Mouse (Mus musculus) midbrain, embryonic 16.5 days (tissue): ENCODE results near the gene Dpp6. TPM values are rescaled to one million over a fixed set of nuclear protein-coding genes. Genes with fewer than 3 reads are reported as not detected.

Source experiments
- ATAC-seq: fragments of 200-750 bp; cut with Nextera tagmentation; 2 replicates; pipeline ENCODE4 v1.8.0; 2017; ENCODE audit warnings: moderate TSS enrichment
- H3K27ac ChIP-seq: fragments of 300-500 bp; sonication (generic); 2 replicates; pipeline ENCODE4 v1.5.1; 2014; ENCODE audit warnings: mild to moderate bottlenecking, low read length, mixed read lengths
- H3K27me3 ChIP-seq: fragments of 300-500 bp; sonication (generic); 2 replicates; pipeline ENCODE4 v1.6.1; 2014; ENCODE audit warnings: low read depth, low read length, mixed read lengths; ENCODE audit not compliant: control insufficient read depth, insufficient read depth
- H3K36me3 ChIP-seq: fragments of 300-500 bp; sonication (generic); 2 replicates; pipeline ENCODE4 v1.6.1; 2014; ENCODE audit warnings: mild to moderate bottlenecking, low read length, moderate library complexity, mixed read lengths; ENCODE audit not compliant: control insufficient read depth, insufficient read depth
- H3K4me1 ChIP-seq: fragments of 300-500 bp; sonication (generic); 2 replicates; pipeline ENCODE4 v1.6.1; 2014; ENCODE audit warnings: mild to moderate bottlenecking, low read length, mixed read lengths; ENCODE audit not compliant: control insufficient read depth, insufficient read depth
- H3K4me2 ChIP-seq: fragments of 300-500 bp; sonication (generic); 2 replicates; pipeline ENCODE4 v1.6.1; 2014; ENCODE audit warnings: mild to moderate bottlenecking, low read length, mixed read lengths
- H3K4me3 ChIP-seq: fragments of 300-500 bp; sonication (generic); 2 replicates; pipeline ENCODE4 v1.5.1; 2014; ENCODE audit warnings: low read depth, mild to moderate bottlenecking, low read length, moderate library complexity, mixed read lengths
- H3K9ac ChIP-seq: fragments of 300-500 bp; sonication (generic); 2 replicates; pipeline ENCODE4 v1.6.1; 2014; ENCODE audit warnings: low read depth, low read length, mixed read lengths
- H3K9me3 ChIP-seq: fragments of 300-500 bp; sonication (generic); replicated peaks from 2 replicates; pipeline ENCODE4 v1.6.1; 2014; ENCODE audit warnings: mild to moderate bottlenecking, low read length, mixed read lengths; ENCODE audit not compliant: control insufficient read depth, poor library complexity, severe bottlenecking
- WGBS: fragments of 180-500 bp; shearing (Covaris S2); extraction: QIAGEN DNeasy Blood & Tissue Kit; methylation state at CpG from one replicate; pipeline ENCODE4 v1.1.7; 2014; 5-methylcytosine and 5-hydroxymethylcytosine counted together
- polyA plus RNA-seq: library from polyadenylated mRNA; unstranded; fragments of >200 nt; fragmentation: Nextera tagmentation; extraction: Ambion mirVana; gene quantifications from 2 replicates; pipeline ENCODE4 v1.2.1, GENCODE M21; 2015

Gene Dpp6
- polyA plus RNA-seq, 1 experiment from 2014 or later = 102 TPM

DNA sequence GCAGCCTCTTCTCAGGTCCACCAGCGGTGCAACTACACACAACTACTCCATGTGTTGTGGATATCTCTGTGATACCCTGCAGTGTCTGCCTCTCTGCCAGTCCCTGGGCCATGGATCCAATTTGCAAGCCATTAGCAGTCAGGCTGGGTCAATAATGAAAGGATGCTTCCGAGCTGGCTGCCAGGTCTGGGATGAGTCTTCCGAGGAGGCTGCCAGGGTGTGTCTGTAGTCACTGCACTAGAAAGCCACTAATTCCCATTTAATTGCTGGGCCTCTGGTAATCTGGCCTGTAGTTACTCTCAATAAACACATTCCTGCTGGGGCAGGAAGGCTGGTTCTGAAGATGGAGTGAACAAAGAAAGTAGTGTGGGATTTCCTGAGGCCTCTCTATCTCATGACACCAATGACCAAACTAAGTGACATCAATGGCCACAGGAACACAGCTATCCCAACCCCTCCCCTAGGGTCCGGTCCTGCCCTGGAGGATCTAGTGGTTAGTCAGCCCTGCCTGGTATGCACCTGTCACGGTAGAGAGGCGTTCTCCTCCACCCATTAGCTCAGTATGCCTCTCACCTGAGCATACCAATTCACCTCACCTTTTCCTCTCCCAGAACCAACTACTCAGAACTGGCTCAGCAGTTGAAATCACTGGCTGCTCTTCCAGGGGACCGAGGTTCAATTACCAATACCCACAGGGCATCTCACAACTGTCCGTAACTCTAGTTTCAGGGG lies 894.6 kb downstream of the Dpp6 start:
- 50% methylated on average over 8 of the region's 8 CpGs for WGBS
- Histone ChIP-seq H3K9ac (no peak overlapping the region), H3K27ac (no peak overlapping the region), H3K4me3 (no peak overlapping the region), H3K36me3 (peaks cover 5% of the 10 kb centered on the region), H3K27me3 (no peaks in the 10 kb centered on the region), H3K4me2 (no peak overlapping the region), H3K4me1 (no peaks in the 10 kb centered on the region; the same call in 1 of the 2 replicates), H3K9me3 (no peaks in the 10 kb centered on the region)
- ATAC-seq = 0 out of 2 replicates have a peak, but pooled peaks have one; percentile 37

DNA sequence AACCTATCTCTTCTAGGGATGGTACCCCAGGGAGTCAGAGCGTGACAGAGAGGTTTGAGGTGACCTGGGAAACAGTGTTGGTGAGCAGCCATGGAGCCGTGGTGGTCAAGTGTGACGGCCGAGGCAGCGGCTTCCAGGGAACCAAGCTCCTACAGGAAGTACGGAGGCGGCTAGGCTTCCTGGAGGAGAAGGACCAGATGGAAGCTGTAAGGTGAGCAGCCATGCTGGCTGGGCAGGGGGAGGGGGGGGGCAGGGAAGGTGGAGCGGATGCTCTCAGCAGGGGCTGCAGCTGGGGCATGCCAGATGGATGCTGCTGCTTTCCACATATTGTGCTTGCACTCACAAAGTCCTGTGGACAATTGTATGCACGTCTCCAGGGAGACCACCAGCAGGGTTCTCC lies 897.4 kb downstream of the Dpp6 start:
- Histone ChIP-seq H3K27ac (no peak overlapping the region), H3K9me3 (no peaks in the 10 kb centered on the region), H3K4me2 (no peak overlapping the region), H3K27me3 (no peaks in the 10 kb centered on the region), H3K36me3 (peaks cover 9% of the 10 kb centered on the region), H3K9ac (no peak overlapping the region), H3K4me3 (no peak overlapping the region), H3K4me1 (no peaks in the 10 kb centered on the region; the same call in 1 of the 2 replicates)
- no peak for ATAC-seq
- WGBS = 64% methylated on average over 9 of the region's 9 CpGs

DNA sequence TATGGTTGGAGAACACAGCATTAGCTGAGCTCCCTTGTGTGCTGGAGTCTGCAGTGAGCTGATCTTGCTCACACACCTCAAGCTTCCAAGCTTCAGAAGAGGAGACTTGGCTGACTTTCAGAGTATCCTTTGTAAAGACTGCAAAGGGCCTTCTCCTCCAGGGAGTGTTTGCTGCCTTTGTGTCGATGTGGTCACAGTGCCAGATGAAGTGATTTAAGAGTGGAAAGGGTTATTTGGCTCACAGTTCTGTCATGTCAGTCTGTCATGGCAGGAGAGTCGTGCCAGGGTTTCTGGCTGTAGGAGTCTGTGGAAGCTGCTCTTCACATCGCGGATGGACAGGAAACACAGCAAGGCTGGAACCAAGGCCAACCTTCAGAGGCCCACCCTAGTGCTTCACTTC lies 899.0 kb downstream of the Dpp6 start:
- H3K27ac ChIP-seq = no peak overlapping the region
- no peaks in the 10 kb centered on the region for H3K9me3 ChIP-seq
- H3K4me3 ChIP-seq = no peak overlapping the region
- H3K27me3 ChIP-seq = no peaks in the 10 kb centered on the region
- H3K4me2 ChIP-seq = no peak overlapping the region
- H3K9ac ChIP-seq = no peak overlapping the region
- peaks cover 9% of the 10 kb centered on the region for H3K36me3 ChIP-seq
- ATAC-seq = no peak
- WGBS = 88% methylated on average over 4 of the region's 4 CpGs
- no peaks in the 10 kb centered on the region; the same call in 1 of the 2 replicates for H3K4me1 ChIP-seq

DNA sequence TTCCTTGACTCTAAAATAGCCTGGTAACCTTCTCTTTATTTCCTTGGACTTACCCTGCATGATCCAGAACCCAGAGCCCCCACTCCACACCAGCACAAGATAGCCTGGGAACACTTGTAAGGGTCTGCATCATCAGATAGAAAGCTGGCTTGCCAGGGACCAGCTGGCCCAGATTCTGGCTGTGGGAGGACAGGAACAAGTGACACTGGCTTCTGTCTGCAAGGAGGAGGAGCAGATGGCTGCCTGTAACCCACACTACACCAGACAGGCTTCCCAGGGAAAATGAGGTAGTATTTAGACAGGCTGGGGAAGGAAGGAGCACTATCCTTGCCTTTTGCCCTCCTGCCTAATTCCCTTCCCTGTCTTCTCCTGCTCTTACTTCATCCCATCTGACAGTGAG lies 900.3 kb downstream of the Dpp6 start:
- H3K9ac ChIP-seq = no peak overlapping the region
- no peak for ATAC-seq

DNA sequence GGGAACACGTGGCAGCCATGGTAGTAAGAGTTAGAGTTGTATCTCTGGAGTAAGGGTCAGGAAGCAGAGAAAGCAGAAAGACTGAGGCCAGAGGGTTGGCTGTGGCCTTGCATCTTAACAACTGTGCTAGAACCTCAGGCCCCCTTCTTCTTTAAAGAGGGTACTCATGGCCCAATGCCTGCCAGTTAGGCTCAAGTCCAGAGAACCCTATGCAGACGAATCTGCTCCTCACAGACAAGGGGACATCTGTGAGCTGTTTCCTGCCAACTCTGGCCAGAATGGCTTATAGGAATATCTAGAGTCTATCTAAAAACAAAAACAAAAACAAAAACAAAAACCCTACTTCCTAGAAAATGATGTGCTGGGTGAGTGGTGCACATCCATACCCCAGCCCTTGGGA lies 902.3 kb downstream of the Dpp6 start:
- H3K4me3 ChIP-seq = no peak overlapping the region
- no peak overlapping the region for H3K4me2 ChIP-seq
- 74% methylated on average over 2 of the region's 2 CpGs for WGBS
- H3K9me3 ChIP-seq = no peaks in the 10 kb centered on the region
- H3K9ac ChIP-seq = no peak overlapping the region
- no peak for ATAC-seq
- no peaks in the 10 kb centered on the region for H3K27me3 ChIP-seq
- no peaks in the 10 kb centered on the region for H3K4me1 ChIP-seq
- H3K27ac ChIP-seq = no peak overlapping the region
- H3K36me3 ChIP-seq = peaks cover 7% of the 10 kb centered on the region

More for the DNA sequence above, 900.3 kb downstream of the Dpp6 start:
- H3K9me3 ChIP-seq = no peaks in the 10 kb centered on the region
- H3K27ac ChIP-seq = no peak overlapping the region
- H3K4me1 ChIP-seq = no peaks in the 10 kb centered on the region
- peaks cover 9% of the 10 kb centered on the region for H3K36me3 ChIP-seq
- no peaks in the 10 kb centered on the region for H3K27me3 ChIP-seq
- no peak overlapping the region for H3K4me2 ChIP-seq
- no peak overlapping the region for H3K4me3 ChIP-seq

DNA sequence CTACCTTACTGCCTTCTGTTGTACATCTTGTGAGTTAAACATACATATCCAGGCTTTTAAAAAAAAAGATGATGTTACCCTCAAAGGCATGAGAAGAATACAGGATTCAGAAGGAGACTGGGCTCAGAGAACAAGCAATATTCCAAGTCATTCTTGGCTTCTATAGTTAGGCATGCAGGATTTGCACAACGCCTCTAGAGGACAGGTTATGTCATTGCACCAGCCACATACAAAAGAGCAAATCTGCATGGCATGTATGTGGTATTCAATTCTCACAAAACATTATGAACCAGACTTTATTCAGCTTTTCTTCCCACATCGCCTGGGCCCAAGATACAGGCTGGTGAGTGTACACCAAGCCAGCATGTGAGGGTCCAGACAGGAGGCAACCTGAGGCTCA lies 907.5 kb downstream of the Dpp6 start:
- Histone ChIP-seq H3K9ac (no peak overlapping the region), H3K27ac (no peak overlapping the region), H3K36me3 (peaks cover 22% of the 10 kb centered on the region), H3K4me1 (no peaks in the 10 kb centered on the region), H3K27me3 (no peaks in the 10 kb centered on the region), H3K4me2 (no peak overlapping the region), H3K9me3 (no peaks in the 10 kb centered on the region), H3K4me3 (no peak overlapping the region)
- 42% methylated on average over 2 of the region's 2 CpGs for WGBS
- no peak for ATAC-seq

DNA sequence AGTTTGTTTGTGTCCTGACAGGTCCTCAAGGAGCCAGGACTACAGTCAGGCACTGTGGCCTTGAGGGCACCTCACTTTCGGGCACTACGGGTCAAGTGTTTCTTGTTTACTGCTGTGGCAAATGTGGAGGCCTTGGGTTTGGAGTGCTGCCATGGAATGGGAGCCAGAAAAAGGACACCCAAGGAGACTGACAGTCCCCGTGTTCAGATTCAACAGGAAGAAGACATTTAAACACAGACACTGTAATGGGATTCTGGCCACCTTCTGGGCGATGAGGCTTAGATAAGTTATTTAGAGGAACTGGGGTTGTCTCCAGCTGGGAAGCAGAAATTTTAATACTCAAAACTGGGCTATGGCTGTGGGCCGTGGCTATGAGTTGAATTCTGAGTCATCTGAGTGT lies 913.7 kb downstream of the Dpp6 start:
- Histone ChIP-seq H3K4me3 (no peak overlapping the region), H3K27ac (no peak overlapping the region), H3K4me1 (peaks cover 4% of the 10 kb centered on the region), H3K4me2 (no peak overlapping the region), H3K9ac (no peak overlapping the region), H3K36me3 (peaks cover 18% of the 10 kb centered on the region), H3K9me3 (no peaks in the 10 kb centered on the region; the same call in 1 of the 2 replicates), H3K27me3 (no peaks in the 10 kb centered on the region)
- ATAC-seq = no peak
- 71% methylated on average over 5 of the region's 5 CpGs for WGBS

DNA sequence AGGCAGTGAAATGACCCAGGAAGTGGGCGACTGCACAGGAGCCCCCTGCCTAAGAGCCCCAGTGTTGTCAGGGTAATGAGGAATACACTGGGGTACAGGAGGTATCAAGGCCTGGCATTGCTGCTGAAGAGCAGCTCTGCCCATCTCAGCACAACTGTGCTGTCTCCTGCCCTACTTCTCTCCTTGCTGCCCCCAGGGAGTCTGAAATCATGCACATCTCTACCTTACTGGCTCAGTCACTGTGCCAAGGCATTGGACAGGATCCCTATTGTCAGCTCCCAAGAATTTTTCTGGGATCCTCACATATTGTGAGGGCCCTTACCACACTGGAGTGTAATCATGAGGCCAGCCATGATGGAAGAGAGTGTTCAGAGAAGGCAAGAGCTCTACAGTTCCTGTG lies 914.4 kb downstream of the Dpp6 start:
- 86% methylated on average over 1 of the region's 1 CpGs for WGBS
- Histone ChIP-seq H3K9me3 (no peaks in the 10 kb centered on the region; the same call in 1 of the 2 replicates), H3K4me1 (peaks cover 4% of the 10 kb centered on the region), H3K4me2 (no peak overlapping the region), H3K27me3 (no peaks in the 10 kb centered on the region), H3K4me3 (no peak overlapping the region), H3K27ac (no peak overlapping the region), H3K36me3 (peaks cover 10% of the 10 kb centered on the region), H3K9ac (no peak overlapping the region)
- ATAC-seq = no peak

DNA sequence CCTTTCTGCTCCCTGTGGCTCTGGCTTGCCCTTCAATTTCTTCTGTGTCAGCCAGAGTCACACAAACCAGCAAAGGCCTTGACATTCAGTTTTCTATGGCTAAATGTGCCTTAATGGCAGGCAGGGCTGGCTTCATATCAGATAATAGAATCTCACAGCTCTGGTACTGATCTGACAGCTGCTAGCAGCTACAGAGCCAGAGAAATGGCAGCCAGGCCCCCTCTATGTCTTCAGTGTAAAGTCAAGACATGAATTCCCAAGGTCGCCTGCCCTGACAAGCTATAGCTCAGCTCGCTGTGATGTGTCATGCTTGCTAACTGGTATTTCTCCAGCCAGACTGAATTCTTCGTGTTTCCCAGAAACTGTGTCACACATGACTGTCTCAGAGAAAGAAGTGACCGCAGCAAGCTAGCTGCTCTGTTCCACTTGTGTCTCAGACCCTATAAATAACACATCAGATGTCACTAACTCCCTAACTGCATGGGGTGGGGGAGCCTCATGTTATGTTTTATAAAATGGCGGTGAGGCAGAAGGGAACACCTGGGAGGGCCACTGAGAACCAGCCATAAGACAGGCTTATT lies 915.4 kb downstream of the Dpp6 start:
- H3K27me3 ChIP-seq = no peaks in the 10 kb centered on the region
- peaks cover 4% of the 10 kb centered on the region for H3K4me1 ChIP-seq
- H3K9ac ChIP-seq = no peak overlapping the region
- no peaks in the 10 kb centered on the region; the same call in 1 of the 2 replicates for H3K9me3 ChIP-seq
- ATAC-seq = peak; percentile 34; the same call in 1 of the 2 replicates
- H3K27ac ChIP-seq = peak overlapping the region; percentile 40
- no peak overlapping the region for H3K4me2 ChIP-seq
- H3K36me3 ChIP-seq = peaks cover 4% of the 10 kb centered on the region; the same call in 1 of the 2 replicates
- WGBS = 61% methylated on average over 5 of the region's 5 CpGs
- no peak overlapping the region for H3K4me3 ChIP-seq
